Mouse (Mus musculus): Measurements from ENCODE around the gene Depdc1b.

Depdc1b gene

DNA sequence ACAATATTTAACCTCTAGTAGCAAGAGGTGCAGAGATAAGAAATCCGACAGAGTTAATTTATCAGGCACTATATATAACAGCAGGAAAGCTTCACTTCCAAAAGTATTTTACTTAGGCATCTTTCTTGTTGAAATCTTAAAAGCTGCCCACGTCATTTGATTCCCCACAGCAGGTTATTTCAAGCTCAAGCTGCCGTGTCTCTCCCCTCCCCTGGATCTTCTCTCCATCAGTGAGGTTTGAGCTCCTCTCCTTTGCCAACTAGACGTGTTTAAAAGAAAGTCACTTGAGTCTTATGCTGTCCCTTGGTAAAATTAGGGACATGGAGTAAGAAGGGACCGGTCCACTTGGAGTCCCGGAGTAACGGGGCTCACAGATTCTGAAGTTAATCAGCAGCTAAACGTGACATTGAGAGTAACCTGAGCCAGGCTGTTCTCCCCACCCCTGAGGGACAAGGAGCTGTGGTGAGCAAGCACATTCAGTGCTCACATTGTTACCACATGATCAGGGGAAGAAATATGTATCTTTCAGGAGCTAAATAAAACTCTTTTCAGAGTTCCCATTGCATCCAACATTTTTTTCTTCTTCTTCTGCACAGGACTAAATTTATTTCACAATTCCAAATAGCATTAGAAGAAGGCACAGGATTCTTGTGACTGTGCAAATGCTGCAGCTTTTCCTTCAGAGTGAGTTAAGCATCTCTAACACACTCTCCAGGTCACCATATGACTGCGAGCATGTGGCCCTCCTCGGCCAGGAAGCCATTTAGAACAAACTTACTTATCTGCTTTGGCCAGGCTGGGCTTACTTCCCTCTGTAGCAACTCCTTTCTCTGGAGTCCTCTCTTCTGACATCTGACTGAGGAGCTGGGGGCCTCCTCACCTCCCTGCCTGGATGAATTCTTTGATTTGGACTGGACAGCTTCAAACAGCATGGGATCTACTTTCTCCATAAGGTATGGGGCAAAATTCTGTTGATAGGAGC is 133.3 kb downstream of the Depdc1b start, which contains the start of gene Pde4d:
TSS of gene Pde4d (plus strand) at position 833 of the 982 bp plus-strand sequence.
- DNase-seq: no peak

DNA sequence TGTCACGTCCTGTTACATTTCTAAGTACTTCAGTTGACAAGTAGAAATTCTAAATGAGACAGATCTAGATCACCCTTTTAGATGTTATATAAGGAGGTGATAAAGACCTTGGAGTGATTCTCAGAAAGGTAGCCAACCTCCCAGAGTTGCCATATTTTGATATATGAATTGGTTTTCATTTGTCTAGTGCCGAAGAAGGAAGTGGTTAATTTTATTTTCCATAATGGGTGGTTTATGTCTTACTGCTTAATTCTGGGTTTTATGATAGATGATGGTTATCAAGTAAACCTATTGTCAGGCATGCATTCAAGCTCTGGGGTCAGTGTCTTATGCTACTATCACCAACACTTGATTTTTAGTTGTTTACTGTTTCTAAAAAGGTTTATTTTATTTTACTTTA is 135.0 kb downstream of the Depdc1b start:
- DNase-seq: no peak

DNA sequence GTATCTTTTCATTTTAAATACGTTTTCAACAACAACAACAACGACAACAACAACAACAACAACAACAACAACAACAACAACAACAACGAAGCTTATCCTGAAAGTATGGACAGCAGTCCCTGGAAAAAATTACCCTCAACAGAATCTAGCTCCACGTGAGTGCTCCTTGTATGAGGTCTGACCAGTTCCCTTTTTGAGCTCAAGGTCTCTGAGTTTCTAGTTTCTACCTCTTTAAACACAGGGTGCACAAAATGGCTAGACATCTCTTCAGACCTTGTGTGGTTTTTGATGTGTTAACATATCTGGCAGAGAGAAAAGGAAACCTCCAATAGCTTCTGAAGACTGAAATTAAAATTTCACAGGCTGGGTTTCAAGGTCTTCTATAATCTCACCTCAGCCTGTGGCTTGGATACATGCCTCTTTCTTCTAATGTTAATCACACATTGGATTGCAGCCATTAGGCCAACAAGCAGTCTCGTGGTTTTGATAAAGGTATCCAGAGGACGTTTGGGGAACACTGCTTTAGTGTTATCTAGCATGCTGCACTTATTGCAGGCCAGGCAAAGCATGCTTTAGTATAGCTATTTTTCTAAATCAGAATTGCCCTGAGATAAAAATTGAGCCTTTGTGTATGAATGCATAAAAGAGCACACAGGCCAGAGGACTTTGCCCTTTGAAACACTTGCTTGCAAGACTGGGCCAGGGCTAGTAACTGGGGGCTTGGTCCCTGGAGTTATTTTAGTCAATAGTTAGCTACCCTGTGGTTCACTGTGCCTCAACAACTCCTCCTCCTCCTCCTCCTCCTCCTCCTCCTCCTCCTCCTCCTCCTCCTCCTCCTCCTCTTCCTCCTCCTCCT is 137.2 kb downstream of the Depdc1b start:
- DNase-seq: no peak

Measured in B cell, adult 2 months (primary cell).